1 mouse cellular context compared by ENCODE assay signal in the genomic region with DNA sequence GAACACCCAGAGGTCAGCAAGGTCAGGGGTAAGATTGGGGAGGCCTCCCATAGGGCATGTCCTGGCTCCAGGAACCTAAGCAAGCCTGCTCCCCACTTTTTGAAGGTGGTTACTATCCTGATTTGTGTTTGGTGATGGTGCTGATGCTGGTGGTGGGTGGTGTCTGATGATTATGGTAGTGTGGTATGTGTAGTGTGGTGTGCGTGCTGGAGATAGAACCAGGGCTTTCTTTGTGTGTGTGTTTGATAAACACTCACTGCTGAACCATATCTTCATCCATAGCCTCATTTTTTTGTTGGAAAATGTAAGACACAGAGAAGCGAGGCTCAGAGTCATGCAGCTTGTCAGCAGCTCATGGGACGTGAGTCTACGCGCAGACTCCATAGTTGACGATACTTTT.
TF ChIP-seq lines count a peak whose summit lies in the region.

No protein-coding gene starts in this region.

TF ChIP-seq in MEL, 35 proteins besides CTCF, POLR2A, EP300 and RAD21 (continued from another document):
- peak; percentile 63; the same call in 1 of the 2 replicates for TF ChIP-seq ZNF384 (IDR thresholded peaks at IDR 0.05; ENCODE audit: low read depth, low read length)
- no peak for TF ChIP-seq POLR2AphosphoS5 (IDR thresholded peaks at IDR 0.05; ENCODE audit: borderline replicate concordance, low read depth, low read length)
- TF ChIP-seq CHD1 (IDR thresholded peaks at IDR 0.05; ENCODE audit: low read depth, low read length): no peak
- peak; percentile 67 for TF ChIP-seq GATA1 (IDR thresholded peaks at IDR 0.05; ENCODE audit: low read depth, low read length)
- TF ChIP-seq UBTF (IDR thresholded peaks at IDR 0.05; ENCODE audit: borderline replicate concordance, insufficient read depth, low read depth, low read length): no peak
- TF ChIP-seq MYC (IDR thresholded peaks at IDR 0.05; ENCODE audit: low read depth, low read length): no peak
- TF ChIP-seq E2F4 (IDR thresholded peaks at IDR 0.05; ENCODE audit: borderline replicate concordance, low read depth, low read length): no peak
- peak; percentile 28; the same call in 1 of the 2 replicates for TF ChIP-seq BHLHE40 (IDR thresholded peaks at IDR 0.05; ENCODE audit: borderline replicate concordance, low read depth, low read length)
